Mouse (Mus musculus): ENCODE measurements at regions not wholly inside any gene's neighbourhood (a gene's known extent, or its start where the extent isn't known, plus 50 kb on each side); places are given as distances from the start of the nearest gene placed in this dataset.

GRCm38 (mm10) chr13:93243076-93243475, 50.9 kb upstream of the Tent2 start:
- DNase-seq: peak; percentile 92 to 95

GRCm38 (mm10) chr13:93248711-93249110, 50.7 kb upstream of the Homer1 start:
- DNase-seq: peak; percentile 16
